Mouse (Mus musculus) liver, adult 2 months (tissue): Measurements from ENCODE around the gene Psmb3. TPM values are rescaled to one million over a fixed set of nuclear protein-coding genes. Genes with fewer than 3 reads are reported as not detected.

Experiments used
- DNase-seq: peaks from one replicate; pipeline ENCODE4 v3.0.0-alpha.2; 2011; ENCODE audit warnings: low read depth, low spot score; ENCODE audit errors: extremely low read depth
- H3K27ac ChIP-seq: fragments of 200-500 bp; replicated peaks from 2 replicates; pipeline ENCODE4 v1.5.1; 2012; ENCODE audit warnings: low read depth, mild to moderate bottlenecking, control low read depth, inconsistent platforms, low read length; ENCODE audit not compliant: insufficient read depth
- H3K27me3 ChIP-seq: fragments of 200-500 bp; 2 replicates; pipeline ENCODE4 v1.6.1; 2012; ENCODE audit warnings: mild to moderate bottlenecking, moderate library complexity, low read length, inconsistent platforms; ENCODE audit not compliant: control insufficient read depth, insufficient read depth
- H3K36me3 ChIP-seq: fragments of 200-500 bp; 2 replicates; pipeline ENCODE4 v1.6.1; 2012; ENCODE audit warnings: low read length, inconsistent platforms; ENCODE audit not compliant: control insufficient read depth, insufficient read depth
- H3K4me1 ChIP-seq: fragments of 200-500 bp; 2 replicates; pipeline ENCODE4 v1.6.1; 2011; ENCODE audit warnings: low read length; ENCODE audit not compliant: control insufficient read depth, insufficient read depth
- H3K4me3 ChIP-seq: fragments of 200-500 bp; 2 replicates; pipeline ENCODE4 v1.5.1; 2011; ENCODE audit warnings: low read depth, mild to moderate bottlenecking, control low read depth, low read length, moderate library complexity; ENCODE audit not compliant: insufficient read depth
- H3K79me2 ChIP-seq: fragments of 200-500 bp; 2 replicates; pipeline ENCODE4 v1.6.1; 2012; ENCODE audit warnings: inconsistent platforms, mild to moderate bottlenecking, low read length, moderate library complexity; ENCODE audit not compliant: control insufficient read depth, insufficient read depth
- H3K9ac ChIP-seq: fragments of 200-500 bp; 2 replicates; pipeline ENCODE4 v1.6.1; 2012; ENCODE audit warnings: low read depth, mild to moderate bottlenecking, control low read depth, inconsistent platforms, low read length
- CTCF ChIP-seq: fragments of 200-500 bp; IDR thresholded peaks from 2 replicates; pipeline ENCODE4 v1.5.1; 2011; ENCODE audit warnings: low read depth, low read length, control low read depth
- POLR2A ChIP-seq: fragments of 200-500 bp; IDR thresholded peaks from 2 replicates; pipeline ENCODE4 v1.6.1; 2011; ENCODE audit warnings: low read length, control low read depth; ENCODE audit not compliant: insufficient read depth; ENCODE audit errors: extremely low read depth
- WGBS: fragments of 180-500 bp; shearing (Covaris S2); methylation state at CpG from one replicate; pipeline ENCODE4 v1.1.7; 2018; 5-methylcytosine and 5-hydroxymethylcytosine counted together
- polyA plus RNA-seq: library from polyadenylated mRNA; depleted of rRNA; stranded (reverse); fragments of >200 nt; gene quantifications from 2 replicates; pipeline ENCODE4 v1.2.3, GENCODE M21; 2012
- total RNA-seq: library from RNA; depleted of rRNA; stranded (reverse); fragments of >200 nt; gene quantifications from 2 replicates; pipeline ENCODE4 v1.2.3, GENCODE M21; 2014

The Psmb3 gene
- total and polyA plus RNA-seq, 2 experiments, result 281 to 299 TPM

- WGBS, result 92% methylated on average over 8 of the region's 8 CpGs
These were observed 25.4 kb upstream of the Psmb3 start for GRCm38 (mm10) chr11:97677842-97678241.

GRCm38 (mm10) chr11:97678301-97678700, 24.9 kb upstream of the Psmb3 start:
- no peaks in the 10 kb centered on the region for H3K4me1 ChIP-seq
- WGBS, result 95% methylated on average over 14 of the region's 15 CpGs
- no peak overlapping the region for H3K9ac ChIP-seq
- H3K4me3 ChIP-seq, result no peak overlapping the region
- no peaks in the 10 kb centered on the region for H3K79me2 ChIP-seq
- no peak overlapping the region for H3K27ac ChIP-seq
- H3K36me3 ChIP-seq, result peaks cover 2% of the 10 kb centered on the region; the same call in 1 of the 2 replicates
- DNase-seq, result no peak
- H3K27me3 ChIP-seq, result no peaks in the 10 kb centered on the region
- TF ChIP-seq CTCF, result no peak
- no peak for TF ChIP-seq POLR2A

More at GRCm38 (mm10) chr11:97677842-97678241, 25.4 kb upstream of the Psmb3 start:
- H3K79me2 ChIP-seq, result no peaks in the 10 kb centered on the region
- no peak overlapping the region for H3K27ac ChIP-seq
- H3K9ac ChIP-seq, result no peak overlapping the region
- no peaks in the 10 kb centered on the region for H3K27me3 ChIP-seq
- no peak overlapping the region for H3K4me3 ChIP-seq
- H3K4me1 ChIP-seq, result no peaks in the 10 kb centered on the region
- peaks cover 2% of the 10 kb centered on the region; the same call in 1 of the 2 replicates for H3K36me3 ChIP-seq
- DNase-seq, result no peak
- TF ChIP-seq CTCF (no peak), POLR2A (no peak)

GRCm38 (mm10) chr11:97680430-97680829, 22.8 kb upstream of the Psmb3 start:
- H3K4me1 ChIP-seq, result no peaks in the 10 kb centered on the region
- no peak overlapping the region for H3K27ac ChIP-seq
- TF ChIP-seq CTCF (no peak), POLR2A (no peak)
- H3K27me3 ChIP-seq, result no peaks in the 10 kb centered on the region
- no peak for DNase-seq
- H3K9ac ChIP-seq, result no peak overlapping the region
- 91% methylated on average over 12 of the region's 12 CpGs for WGBS
- 0 out of 2 replicates have a peak, but pooled peaks cover 2% of the 10 kb centered on the region for H3K36me3 ChIP-seq
- H3K79me2 ChIP-seq, result no peaks in the 10 kb centered on the region
- H3K4me3 ChIP-seq, result no peak overlapping the region

GRCm38 (mm10) chr11:97682504-97683055, 20.6 kb upstream of the Psmb3 start:
- no peak overlapping the region for H3K27ac ChIP-seq
- 80% methylated on average over 6 of the region's 6 CpGs for WGBS

GRCm38 (mm10) chr11:97684063-97684680, 19.0 kb upstream of the Psmb3 start:
- Histone ChIP-seq H3K9ac (no peak overlapping the region), H3K27ac (no peak overlapping the region), H3K4me3 (no peak overlapping the region), H3K79me2 (no peaks in the 10 kb centered on the region; the same call in 1 of the 2 replicates), H3K36me3 (0 out of 2 replicates have a peak, but pooled peaks cover 2% of the 10 kb centered on the region), H3K27me3 (no peaks in the 10 kb centered on the region), H3K4me1 (peaks cover 9% of the 10 kb centered on the region)
- no peak for DNase-seq
- 85% methylated on average over 6 of the region's 6 CpGs for WGBS
- TF ChIP-seq CTCF (no peak), POLR2A (no peak)

More at GRCm38 (mm10) chr11:97682504-97683055, 20.6 kb upstream of the Psmb3 start:
- no peak for TF ChIP-seq POLR2A
- no peak for TF ChIP-seq CTCF
- Histone ChIP-seq H3K9ac (no peak overlapping the region), H3K79me2 (no peaks in the 10 kb centered on the region; the same call in 1 of the 2 replicates), H3K36me3 (0 out of 2 replicates have a peak, but pooled peaks cover 2% of the 10 kb centered on the region), H3K4me1 (peaks cover 9% of the 10 kb centered on the region), H3K4me3 (no peak overlapping the region), H3K27me3 (no peaks in the 10 kb centered on the region)
- no peak for DNase-seq

GRCm38 (mm10) chr11:97684766-97685165, 18.4 kb upstream of the Psmb3 start:
- Histone ChIP-seq H3K36me3 (0 out of 2 replicates have a peak, but pooled peaks cover 2% of the 10 kb centered on the region), H3K4me1 (peaks cover 9% of the 10 kb centered on the region), H3K27ac (no peak overlapping the region), H3K79me2 (no peaks in the 10 kb centered on the region; the same call in 1 of the 2 replicates), H3K4me3 (no peak overlapping the region), H3K9ac (no peak overlapping the region), H3K27me3 (no peaks in the 10 kb centered on the region)
- 67% methylated on average over 7 of the region's 7 CpGs for WGBS
- TF ChIP-seq POLR2A (no peak), CTCF (no peak)
- no peak for DNase-seq
